Mouse (Mus musculus) forebrain, embryonic 15.5 days (tissue): Measurements from ENCODE around the gene Spopl. TPM values are rescaled to one million over a fixed set of nuclear protein-coding genes. Genes with fewer than 3 reads are reported as not detected.
"Not testable (repeated sequence)": the region's sequence is repeated elsewhere in the genome, so short reads cannot be mapped to it uniquely, and the experiment has no call there.

Experiments used
- ATAC-seq: fragments of 200-750 bp; cut with Nextera tagmentation; replicated peaks from 2 replicates; pipeline ENCODE4 v1.8.0; 2017; ENCODE audit warnings: mild to moderate bottlenecking, moderate TSS enrichment, moderate library complexity
- H3K27ac ChIP-seq: fragments of 300-500 bp; sonication (generic); replicated peaks from 2 replicates; pipeline ENCODE4 v1.5.1; 2015; ENCODE audit warnings: mild to moderate bottlenecking, inconsistent platforms
- H3K27me3 ChIP-seq: fragments of 300-500 bp; sonication (generic); 2 replicates; pipeline ENCODE4 v1.6.1; 2015; ENCODE audit warnings: inconsistent platforms
- H3K36me3 ChIP-seq: fragments of 300-500 bp; sonication (generic); 2 replicates; pipeline ENCODE4 v1.6.1; 2015; ENCODE audit warnings: mild to moderate bottlenecking, inconsistent platforms
- H3K4me1 ChIP-seq: fragments of 300-500 bp; sonication (generic); 2 replicates; pipeline ENCODE4 v1.6.1; 2015; ENCODE audit warnings: inconsistent platforms
- H3K4me2 ChIP-seq: fragments of 300-500 bp; sonication (generic); replicated peaks from 2 replicates; pipeline ENCODE4 v1.6.1; 2015; ENCODE audit warnings: mild to moderate bottlenecking, inconsistent platforms
- H3K4me3 ChIP-seq: fragments of 300-500 bp; sonication (generic); 2 replicates; pipeline ENCODE4 v1.5.1; 2015; ENCODE audit warnings: mild to moderate bottlenecking, inconsistent platforms
- H3K9ac ChIP-seq: fragments of 300-500 bp; sonication (generic); replicated peaks from 2 replicates; pipeline ENCODE4 v1.6.1; 2015; ENCODE audit warnings: mild to moderate bottlenecking, inconsistent platforms
- H3K9me3 ChIP-seq: fragments of 300-500 bp; sonication (generic); 2 replicates; pipeline ENCODE4 v1.6.1; 2016; ENCODE audit warnings: inconsistent platforms
- WGBS: fragments of 180-500 bp; shearing (Covaris S2); methylation state at CpG from one replicate; pipeline ENCODE4 v1.1.7; 2015; ENCODE audit warnings: mixed read lengths; 5-methylcytosine and 5-hydroxymethylcytosine counted together
- polyA plus RNA-seq: library from polyadenylated mRNA; unstranded; fragments of >200 nt; fragmentation: Nextera tagmentation; extraction: Ambion mirVana; gene quantifications from 2 replicates; pipeline ENCODE4 v1.2.1, GENCODE M21; 2015

The Spopl gene
- polyA plus RNA-seq, 1 experiment from 2014 or later: 11.3 TPM

GRCm38 (mm10) chr2:23547220-23547619 lies 24.7 kb downstream of the Spopl start:
- Histone ChIP-seq H3K4me3 (no peak overlapping the region), H3K27me3 (no peaks in the 10 kb centered on the region), H3K27ac (no peak overlapping the region), H3K36me3 (no peaks in the 10 kb centered on the region), H3K9me3 (no peaks in the 10 kb centered on the region), H3K9ac (no peak overlapping the region), H3K4me2 (no peak overlapping the region), H3K4me1 (no peaks in the 10 kb centered on the region)
- ATAC-seq: no peak
- 100% methylated on average over 1 of the region's 1 CpGs for WGBS

GRCm38 (mm10) chr2:23539967-23540366 lies 31.9 kb downstream of the Spopl start:
- Histone ChIP-seq H3K4me2 (no peak overlapping the region), H3K4me1 (no peaks in the 10 kb centered on the region), H3K27me3 (no peaks in the 10 kb centered on the region), H3K4me3 (no peak overlapping the region), H3K9me3 (no peaks in the 10 kb centered on the region), H3K27ac (no peak overlapping the region), H3K36me3 (peaks cover 6% of the 10 kb centered on the region; the same call in 1 of the 2 replicates), H3K9ac (no peak overlapping the region)
- 93% methylated on average over 4 of the region's 4 CpGs for WGBS
- no peak for ATAC-seq

DNA sequence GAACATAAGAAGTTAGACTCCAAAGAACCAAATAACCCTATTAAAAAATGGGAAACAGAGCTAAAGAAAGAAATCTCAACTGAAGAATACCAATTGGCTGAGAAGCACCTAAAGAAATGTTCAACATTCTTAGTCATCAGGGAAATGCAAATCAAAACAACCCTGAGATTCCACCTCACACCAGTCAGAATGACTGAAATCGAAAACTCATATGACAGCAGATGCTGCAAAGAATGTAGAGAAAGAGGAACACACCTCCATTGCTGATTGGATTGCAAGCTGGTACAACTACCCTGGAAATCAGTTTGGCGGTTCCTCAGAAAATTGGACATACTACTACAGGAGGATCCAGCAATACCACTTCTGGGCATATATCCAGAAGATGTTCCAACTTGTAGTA lies 44.2 kb downstream of the Spopl start:
- not testable (repeated sequence) for H3K4me2 ChIP-seq, H3K9me3 ChIP-seq, H3K9ac ChIP-seq, ATAC-seq, H3K27ac ChIP-seq, H3K4me1 ChIP-seq, H3K27me3 ChIP-seq, H3K4me3 ChIP-seq
- 99% methylated on average over 2 of the region's 2 CpGs for WGBS
- peaks cover 39% of the 10 kb centered on the region for H3K36me3 ChIP-seq

DNA sequence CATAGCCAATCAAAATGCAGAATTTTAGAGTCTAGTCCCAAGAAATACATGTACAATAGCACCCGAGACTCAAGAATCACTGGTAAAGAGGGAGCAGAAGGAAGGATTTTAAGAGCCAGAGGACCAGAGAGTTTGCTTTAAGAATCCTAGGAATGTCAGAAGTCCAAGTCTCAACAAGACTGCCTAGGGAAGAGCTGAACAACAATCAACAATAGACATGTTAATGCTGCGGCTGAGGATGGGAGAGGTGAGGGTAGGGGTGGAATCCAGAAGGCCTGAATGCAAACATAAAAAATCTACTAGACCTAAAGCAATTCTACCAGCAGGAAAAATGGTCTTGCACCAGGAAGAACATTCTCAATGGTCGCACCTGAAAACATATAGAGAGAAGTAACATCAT lies 66.8 kb downstream of the Spopl start:
- H3K4me2 ChIP-seq: no peak overlapping the region
- over 99% methylated on average over 3 of the region's 3 CpGs for WGBS
- H3K4me1 ChIP-seq: no peaks in the 10 kb centered on the region
- H3K4me3 ChIP-seq: no peak overlapping the region
- H3K9ac ChIP-seq: no peak overlapping the region
- no peaks in the 10 kb centered on the region for H3K9me3 ChIP-seq
- H3K36me3 ChIP-seq: peaks cover 10% of the 10 kb centered on the region; the same call in 1 of the 2 replicates
- no peak overlapping the region for H3K27ac ChIP-seq
- no peaks in the 10 kb centered on the region for H3K27me3 ChIP-seq
- ATAC-seq: no peak

DNA sequence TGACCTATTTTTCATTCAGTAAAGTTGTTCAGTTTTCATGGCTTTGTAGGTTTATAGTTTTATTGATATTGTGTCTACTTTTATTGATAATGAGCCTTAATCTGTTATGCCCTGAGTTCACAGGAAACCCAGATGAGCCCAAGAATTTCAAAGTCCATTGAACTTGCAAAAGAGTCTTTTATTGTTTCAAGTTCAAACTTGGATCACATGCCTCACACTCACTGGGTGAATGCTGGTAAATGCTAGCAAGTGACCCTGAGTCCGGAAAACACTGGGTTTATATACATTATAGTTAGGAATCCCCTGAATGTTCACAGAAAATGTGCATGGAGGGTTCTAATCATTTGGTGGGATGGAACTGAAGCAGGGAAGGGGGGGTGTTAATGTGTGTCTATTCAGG lies 90.2 kb downstream of the Spopl start:
- ATAC-seq: no peak
- Histone ChIP-seq H3K27ac (no peak overlapping the region), H3K4me2 (no peak overlapping the region), H3K9me3 (no peaks in the 10 kb centered on the region), H3K4me1 (no peaks in the 10 kb centered on the region), H3K4me3 (no peak overlapping the region), H3K27me3 (no peaks in the 10 kb centered on the region), H3K9ac (no peak overlapping the region), H3K36me3 (no peaks in the 10 kb centered on the region)
- WGBS: 97% methylated on average over 1 of the region's 1 CpGs

DNA sequence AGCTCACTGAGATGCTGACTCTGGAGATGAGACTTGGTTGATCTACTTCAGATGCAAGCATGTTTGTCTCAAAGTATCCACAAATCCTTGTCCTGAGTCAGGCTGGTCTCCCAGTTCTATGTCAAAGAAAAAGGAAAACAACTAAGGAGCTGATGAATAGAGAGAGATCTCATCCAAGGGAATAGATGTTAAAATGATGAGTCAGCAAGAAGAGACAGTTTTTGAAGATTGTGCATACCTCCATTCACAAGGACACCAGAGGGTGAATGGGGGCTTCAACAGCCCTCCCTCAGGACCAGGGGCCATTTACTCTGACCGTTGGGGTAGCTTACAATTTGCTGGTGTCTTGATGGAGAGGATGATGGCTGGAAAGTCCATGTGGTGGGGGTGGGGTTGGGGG lies 104.4 kb downstream of the Spopl start:
- WGBS: 89% methylated on average over 1 of the region's 1 CpGs
- H3K4me3 ChIP-seq: no peak overlapping the region
- no peak overlapping the region for H3K4me2 ChIP-seq
- ATAC-seq: no peak
- no peaks in the 10 kb centered on the region for H3K36me3 ChIP-seq
- H3K9me3 ChIP-seq: no peaks in the 10 kb centered on the region
- no peak overlapping the region for H3K9ac ChIP-seq
- H3K27ac ChIP-seq: no peak overlapping the region
- no peaks in the 10 kb centered on the region for H3K27me3 ChIP-seq
- no peaks in the 10 kb centered on the region for H3K4me1 ChIP-seq

GRCm38 (mm10) chr2:23457452-23457851 lies 114.5 kb downstream of the Spopl start:
- no peak overlapping the region for H3K4me2 ChIP-seq
- no peaks in the 10 kb centered on the region for H3K9me3 ChIP-seq
- no peak overlapping the region for H3K27ac ChIP-seq
- H3K9ac ChIP-seq: no peak overlapping the region
- ATAC-seq: no peak
- H3K4me1 ChIP-seq: no peaks in the 10 kb centered on the region
- no peak overlapping the region for H3K4me3 ChIP-seq
- no peaks in the 10 kb centered on the region for H3K36me3 ChIP-seq
- H3K27me3 ChIP-seq: no peaks in the 10 kb centered on the region
